Mouse (Mus musculus) midbrain, embryonic 13.5 days (tissue): ENCODE data around the gene Gcm2. TPM values are rescaled to one million over a fixed set of nuclear protein-coding genes. Genes with fewer than 3 reads are reported as not detected.

ENCODE experiments used
- ATAC-seq: fragments of 200-750 bp; cut with Nextera tagmentation; 2 replicates; pipeline ENCODE4 v1.8.0; 2017; ENCODE audit warnings: mild to moderate bottlenecking, moderate TSS enrichment, moderate library complexity
- H3K27ac ChIP-seq: fragments of 300-500 bp; sonication (generic); 2 replicates; pipeline ENCODE4 v1.5.1; 2015; ENCODE audit warnings: inconsistent platforms, mild to moderate bottlenecking, moderate library complexity
- H3K27me3 ChIP-seq: fragments of 300-500 bp; sonication (generic); 2 replicates; pipeline ENCODE4 v1.6.1; 2015; ENCODE audit warnings: mild to moderate bottlenecking, inconsistent platforms
- H3K36me3 ChIP-seq: fragments of 300-500 bp; sonication (generic); 2 replicates; pipeline ENCODE4 v1.6.1; 2015; ENCODE audit warnings: mild to moderate bottlenecking, inconsistent platforms
- H3K4me1 ChIP-seq: fragments of 300-500 bp; sonication (generic); replicated peaks from 2 replicates; pipeline ENCODE4 v1.6.1; 2015; ENCODE audit warnings: inconsistent platforms
- H3K4me2 ChIP-seq: fragments of 300-500 bp; sonication (generic); replicated peaks from 2 replicates; pipeline ENCODE4 v1.6.1; 2015; ENCODE audit warnings: moderate library complexity, mild to moderate bottlenecking, inconsistent platforms
- H3K4me3 ChIP-seq: fragments of 300-500 bp; sonication (generic); replicated peaks from 2 replicates; pipeline ENCODE4 v1.5.1; 2015; ENCODE audit warnings: mild to moderate bottlenecking, inconsistent platforms
- H3K9ac ChIP-seq: fragments of 300-500 bp; sonication (generic); replicated peaks from 2 replicates; pipeline ENCODE4 v1.6.1; 2015; ENCODE audit warnings: mild to moderate bottlenecking, inconsistent platforms
- H3K9me3 ChIP-seq: fragments of 300-500 bp; sonication (generic); 2 replicates; pipeline ENCODE4 v1.6.1; 2016; ENCODE audit warnings: mild to moderate bottlenecking, inconsistent platforms
- WGBS: fragments of 180-500 bp; shearing (Covaris S2); methylation state at CpG from one replicate; pipeline ENCODE4 v1.1.7; 2015; 5-methylcytosine and 5-hydroxymethylcytosine counted together
- polyA plus RNA-seq: library from polyadenylated mRNA; unstranded; fragments of >200 nt; fragmentation: Nextera tagmentation; extraction: Ambion mirVana; gene quantifications from 2 replicates; pipeline ENCODE4 v1.2.1, GENCODE M21; 2015

Gene Gcm2
- not detected in 2 replicates for polyA plus RNA-seq

GRCm38 (mm10) chr13:41110935-41111334, at the start of gene Gcm2:
Gene Gcm2 (minus strand): TSS chr13:41111035.
- H3K9ac ChIP-seq, result no peak within 1 kb of the TSS
- peaks cover 12% of the 10 kb centered on the region for H3K27me3 ChIP-seq
- no peak for ATAC-seq
- 68% methylated on average over 3 of the region's 3 CpGs for WGBS
- no peaks in the 10 kb centered on the region for H3K9me3 ChIP-seq
- H3K4me2 ChIP-seq, result no peak within 1 kb of the TSS
- no peak within 1 kb of the TSS for H3K27ac ChIP-seq
- no peak within 1 kb of the TSS for H3K4me3 ChIP-seq
- 0 out of 2 replicates have a peak, but pooled peaks cover 6% of the 10 kb centered on the region for H3K4me1 ChIP-seq
- H3K36me3 ChIP-seq, result no peaks in the 10 kb centered on the region

GRCm38 (mm10) chr13:41158426-41158825, 47.6 kb upstream of the Gcm2 start:
- no peaks in the 10 kb centered on the region for H3K4me1 ChIP-seq
- no peaks in the 10 kb centered on the region for H3K27me3 ChIP-seq
- no peak overlapping the region for H3K4me2 ChIP-seq
- no peak overlapping the region for H3K4me3 ChIP-seq
- H3K27ac ChIP-seq, result no peak overlapping the region
- WGBS, result 64% methylated on average over 5 of the region's 5 CpGs
- no peak for ATAC-seq
- no peaks in the 10 kb centered on the region for H3K9me3 ChIP-seq
- no peak overlapping the region for H3K9ac ChIP-seq
- H3K36me3 ChIP-seq, result no peaks in the 10 kb centered on the region

GRCm38 (mm10) chr13:41153146-41153545, 42.3 kb upstream of the Gcm2 start:
- no peak for ATAC-seq
- Histone ChIP-seq H3K4me1 (no peaks in the 10 kb centered on the region), H3K4me3 (no peak overlapping the region), H3K36me3 (no peaks in the 10 kb centered on the region), H3K9me3 (no peaks in the 10 kb centered on the region), H3K27ac (no peak overlapping the region), H3K9ac (no peak overlapping the region), H3K4me2 (no peak overlapping the region), H3K27me3 (no peaks in the 10 kb centered on the region)
- WGBS, result 88% methylated on average over 11 of the region's 11 CpGs

GRCm38 (mm10) chr13:41146271-41146670, 35.4 kb upstream of the Gcm2 start:
- no peak for ATAC-seq
- WGBS, result 84% methylated on average over 10 of the region's 10 CpGs
- Histone ChIP-seq H3K36me3 (no peaks in the 10 kb centered on the region), H3K4me3 (no peak overlapping the region), H3K27me3 (no peaks in the 10 kb centered on the region), H3K4me2 (no peak overlapping the region), H3K4me1 (no peaks in the 10 kb centered on the region), H3K9ac (no peak overlapping the region), H3K9me3 (no peaks in the 10 kb centered on the region), H3K27ac (no peak overlapping the region)

- Histone ChIP-seq H3K4me3 (no peak overlapping the region), H3K27me3 (no peaks in the 10 kb centered on the region), H3K36me3 (no peaks in the 10 kb centered on the region), H3K9me3 (no peaks in the 10 kb centered on the region), H3K9ac (no peak overlapping the region), H3K4me1 (no peaks in the 10 kb centered on the region), H3K27ac (no peak overlapping the region), H3K4me2 (no peak overlapping the region)
- WGBS, result 63% methylated on average over 6 of the region's 6 CpGs
- ATAC-seq, result no peak
Measured at GRCm38 (mm10) chr13:41145433-41145970, 34.7 kb upstream of the Gcm2 start.

GRCm38 (mm10) chr13:41134901-41135300, 24.1 kb upstream of the Gcm2 start:
- H3K27me3 ChIP-seq, result no peaks in the 10 kb centered on the region
- no peak overlapping the region for H3K27ac ChIP-seq
- no peak overlapping the region for H3K4me3 ChIP-seq
- H3K4me2 ChIP-seq, result no peak overlapping the region
- WGBS, result 6% methylated on average over 6 of the region's 6 CpGs
- H3K9ac ChIP-seq, result no peak overlapping the region
- no peaks in the 10 kb centered on the region for H3K9me3 ChIP-seq
- H3K36me3 ChIP-seq, result no peaks in the 10 kb centered on the region
- ATAC-seq, result no peak
- H3K4me1 ChIP-seq, result no peaks in the 10 kb centered on the region

GRCm38 (mm10) chr13:41129061-41129460, 18.2 kb upstream of the Gcm2 start:
- Histone ChIP-seq H3K4me3 (no peak overlapping the region), H3K9ac (no peak overlapping the region), H3K27me3 (no peaks in the 10 kb centered on the region), H3K9me3 (no peaks in the 10 kb centered on the region), H3K4me1 (no peaks in the 10 kb centered on the region), H3K27ac (no peak overlapping the region), H3K36me3 (no peaks in the 10 kb centered on the region), H3K4me2 (no peak overlapping the region)
- ATAC-seq, result no peak
- 87% methylated on average over 8 of the region's 8 CpGs for whole genome bisulfite sequencing

- Histone ChIP-seq H3K27me3 (no peaks in the 10 kb centered on the region), H3K36me3 (no peaks in the 10 kb centered on the region), H3K4me1 (no peaks in the 10 kb centered on the region), H3K4me3 (no peak overlapping the region), H3K9ac (no peak overlapping the region), H3K9me3 (no peaks in the 10 kb centered on the region), H3K4me2 (no peak overlapping the region), H3K27ac (no peak overlapping the region)
- no peak for ATAC-seq
- 94% methylated on average over 8 of the region's 8 CpGs for WGBS
Measured at GRCm38 (mm10) chr13:41128326-41128725, 17.5 kb upstream of the Gcm2 start.

- ATAC-seq, result no peak
- Histone ChIP-seq H3K4me1 (no peaks in the 10 kb centered on the region), H3K4me3 (no peak overlapping the region), H3K27me3 (no peaks in the 10 kb centered on the region), H3K4me2 (no peak overlapping the region), H3K36me3 (no peaks in the 10 kb centered on the region), H3K9ac (no peak overlapping the region), H3K9me3 (no peaks in the 10 kb centered on the region), H3K27ac (no peak overlapping the region)
- 60% methylated on average over 6 of the region's 6 CpGs for WGBS
Measured at GRCm38 (mm10) chr13:41123666-41124225, 12.9 kb upstream of the Gcm2 start.

GRCm38 (mm10) chr13:41119152-41119945, 8.5 kb upstream of the Gcm2 start:
- H3K4me1 ChIP-seq, result 0 out of 2 replicates have a peak, but pooled peaks cover 1% of the 10 kb centered on the region
- no peak overlapping the region for H3K27ac ChIP-seq
- no peak overlapping the region for H3K9ac ChIP-seq
- H3K4me3 ChIP-seq, result no peak overlapping the region
- ATAC-seq, result no peak
- H3K4me2 ChIP-seq, result no peak overlapping the region
- peaks cover 4% of the 10 kb centered on the region for H3K27me3 ChIP-seq
- WGBS, result 48% methylated on average over 9 of the region's 9 CpGs
- H3K9me3 ChIP-seq, result no peaks in the 10 kb centered on the region
- no peaks in the 10 kb centered on the region for H3K36me3 ChIP-seq

GRCm38 (mm10) chr13:41113940-41114339, 3.1 kb upstream of the Gcm2 start, which contains the start of gene Sycp2l:
Gene Sycp2l (plus strand): TSS chr13:41114307.
- H3K9me3 ChIP-seq, result no peaks in the 10 kb centered on the region
- H3K9ac ChIP-seq, result no peak within 1 kb of the TSS
- peak within 1 kb of the TSS; percentile 26 for H3K4me2 ChIP-seq
- H3K36me3 ChIP-seq, result no peaks in the 10 kb centered on the region
- WGBS, result 28% methylated on average over 14 of the region's 14 CpGs
- H3K27ac ChIP-seq, result no peak within 1 kb of the TSS
- H3K4me3 ChIP-seq, result 0 out of 2 replicates have a peak within 1 kb of the TSS, but pooled peaks have one; percentile 6
- peaks cover 12% of the 10 kb centered on the region for H3K27me3 ChIP-seq
- no peak for ATAC-seq
- 0 out of 2 replicates have a peak, but pooled peaks cover 6% of the 10 kb centered on the region for H3K4me1 ChIP-seq

- no peaks in the 10 kb centered on the region for H3K4me1 ChIP-seq
- H3K9me3 ChIP-seq, result no peaks in the 10 kb centered on the region
- no peaks in the 10 kb centered on the region for H3K27me3 ChIP-seq
- H3K9ac ChIP-seq, result no peak overlapping the region
- WGBS, result 97% methylated on average over 13 of the region's 13 CpGs
- no peak overlapping the region for H3K4me3 ChIP-seq
- no peak for ATAC-seq
- no peak overlapping the region for H3K4me2 ChIP-seq
- no peaks in the 10 kb centered on the region for H3K36me3 ChIP-seq
- no peak overlapping the region for H3K27ac ChIP-seq
Measured at GRCm38 (mm10) chr13:41105541-41105940, 5.3 kb downstream of the Gcm2 start.
